Mouse (Mus musculus) E14TG2a.4 (cell line): Measurements from ENCODE around the gene Ranbp1.

ENCODE experiments used
- CTCF ChIP-seq: conservative IDR thresholded peaks from 2 replicates; pipeline ENCODE4 v1.5.1; 2014; ENCODE audit warnings: low read length
- POU5F1 ChIP-seq: IDR thresholded peaks from 2 replicates; pipeline ENCODE4 v1.6.1; 2014; ENCODE audit warnings: low read length, borderline replicate concordance

DNA sequence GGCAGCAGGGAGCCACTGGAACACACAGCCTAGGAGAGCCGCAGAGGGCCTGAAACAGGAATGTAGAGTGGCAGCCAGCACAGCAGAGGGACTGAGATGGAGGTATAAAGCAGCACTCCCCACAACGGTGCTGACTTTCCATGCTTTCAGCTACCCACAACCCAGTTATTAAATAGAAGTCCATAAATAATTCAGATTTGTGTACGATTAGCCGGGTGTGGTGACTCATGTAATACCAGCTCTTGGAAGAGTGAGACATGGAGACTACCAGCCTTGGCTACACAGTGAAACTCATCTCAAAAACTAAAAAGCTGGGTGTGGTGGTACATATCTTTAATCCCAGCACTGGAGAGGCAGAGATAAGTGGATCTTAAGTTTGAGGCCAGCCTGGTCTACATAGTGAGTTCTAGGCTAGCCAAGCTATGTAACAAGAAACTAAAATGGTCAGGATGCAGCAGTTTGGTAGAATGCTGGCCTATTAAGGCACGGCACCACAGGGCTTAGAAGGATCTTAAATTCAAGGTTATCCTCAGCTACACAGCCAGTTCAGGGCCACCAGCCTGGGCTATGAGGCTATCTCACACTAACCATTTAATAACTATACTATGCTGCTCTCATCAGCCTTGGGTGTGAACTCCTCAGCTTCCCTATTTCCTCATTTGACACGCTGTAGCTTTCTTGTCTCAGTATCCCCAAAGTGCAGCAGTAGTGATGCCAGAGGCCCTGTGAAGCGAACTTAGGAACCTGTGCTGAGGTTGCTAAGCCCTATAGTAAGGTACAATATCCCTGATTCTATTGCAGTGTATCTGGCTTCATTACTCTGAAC lies 11.6 kb downstream of the Ranbp1 start:
- TF ChIP-seq CTCF = no peak
- no peak for TF ChIP-seq POU5F1
